Mouse (Mus musculus) forebrain, postnatal 0 days (tissue): ENCODE measurements around the gene Ntn3. TPM values are rescaled to one million over a fixed set of nuclear protein-coding genes. Genes with fewer than 3 reads are reported as not detected.

ENCODE experiments used
- ATAC-seq: fragments of 200-750 bp; cut with Nextera tagmentation; 2 replicates; pipeline ENCODE4 v1.8.0; 2017; ENCODE audit warnings: mild to moderate bottlenecking, moderate library complexity
- DNase-seq: peaks from one replicate; pipeline ENCODE4 v3.0.0-alpha.2; 2015
- H3K27ac ChIP-seq: fragments of 300-500 bp; sonication (generic); 2 replicates; pipeline ENCODE4 v1.5.1; 2014; ENCODE audit warnings: low read depth, mild to moderate bottlenecking, antibody characterized with exemption, low read length, moderate library complexity, mixed read lengths
- H3K27me3 ChIP-seq: fragments of 300-500 bp; sonication (generic); 2 replicates; pipeline ENCODE4 v1.6.1; 2014; ENCODE audit warnings: mild to moderate bottlenecking, low read length, mixed read lengths; ENCODE audit not compliant: insufficient read depth
- H3K36me3 ChIP-seq: fragments of 300-500 bp; sonication (generic); 2 replicates; pipeline ENCODE4 v1.6.1; 2014; ENCODE audit warnings: mild to moderate bottlenecking, moderate library complexity; ENCODE audit not compliant: insufficient read depth
- H3K4me1 ChIP-seq: fragments of 300-500 bp; sonication (generic); 2 replicates; pipeline ENCODE4 v1.6.1; 2014; ENCODE audit warnings: antibody characterized with exemption; ENCODE audit not compliant: insufficient read depth
- H3K4me2 ChIP-seq: fragments of 300-500 bp; sonication (generic); 2 replicates; pipeline ENCODE4 v1.6.1; 2014; ENCODE audit warnings: low read depth, mild to moderate bottlenecking, moderate library complexity
- H3K4me3 ChIP-seq: fragments of 300-500 bp; sonication (generic); 2 replicates; pipeline ENCODE4 v1.5.1; 2014; ENCODE audit warnings: low read depth, low read length, mixed read lengths
- H3K9ac ChIP-seq: fragments of 300-500 bp; sonication (generic); 2 replicates; pipeline ENCODE4 v1.6.1; 2014; ENCODE audit warnings: mild to moderate bottlenecking
- H3K9me3 ChIP-seq: fragments of 300-500 bp; sonication (generic); 2 replicates; pipeline ENCODE4 v1.6.1; 2016; ENCODE audit warnings: low read length
- CTCF ChIP-seq: sonication (generic); IDR thresholded peaks from 2 replicates; pipeline ENCODE4 v1.5.1; 2016; ENCODE audit warnings: antibody characterized with exemption, control low read depth, low read depth
- WGBS: fragments of 180-500 bp; shearing (Covaris S2); extraction: QIAGEN DNeasy Blood & Tissue Kit; methylation state at CpG from one replicate; pipeline ENCODE4 v1.1.7; 2014; 5-methylcytosine and 5-hydroxymethylcytosine counted together
- polyA plus RNA-seq: library from polyadenylated mRNA; unstranded; fragments of >200 nt; fragmentation: Nextera tagmentation; extraction: Ambion mirVana; gene quantifications from 2 replicates; pipeline ENCODE4 v1.2.1, GENCODE M21; 2015
- total RNA-seq: library from RNA; depleted of rRNA; stranded (reverse); fragments of >200 nt; gene quantifications from 2 replicates; pipeline ENCODE4 v1.2.3, GENCODE M21; 2014; rRNA removed

Ntn3 gene
- total RNA-seq, result 18.3 and 19.6 TPM in 2 replicates
- polyA plus RNA-seq, result 2.9 and 4.0 TPM in 2 replicates

- under 1% methylated on average over 33 of the region's 43 CpGs for WGBS
- Histone ChIP-seq H3K27ac (peak within 1 kb of the TSS; percentile 77), H3K9me3 (no peaks in the 10 kb centered on the region), H3K4me2 (peak within 1 kb of the TSS; percentile 97), H3K4me1 (peaks cover 55% of the 10 kb centered on the region), H3K9ac (peak within 1 kb of the TSS; percentile 81), H3K27me3 (no peaks in the 10 kb centered on the region), H3K36me3 (no peaks in the 10 kb centered on the region), H3K4me3 (peak within 1 kb of the TSS; percentile 52)
- peak; percentile 11 for ATAC-seq
- TF ChIP-seq CTCF, result no peak
- peak; percentile 75 for DNase-seq
These were observed at the start of gene Ntn3 for GRCm38 (mm10) chr17:24209043-24209915. TSS of gene Ntn3 (minus strand) at chr17:24209531.

- no peak for DNase-seq
- 71% methylated on average over 4 of the region's 4 CpGs for WGBS
- no peak overlapping the region for H3K4me3 ChIP-seq
- H3K4me2 ChIP-seq, result no peak overlapping the region
- no peak for TF ChIP-seq CTCF
- no peaks in the 10 kb centered on the region for H3K4me1 ChIP-seq
- H3K27ac ChIP-seq, result no peak overlapping the region
- H3K27me3 ChIP-seq, result no peaks in the 10 kb centered on the region
- H3K9me3 ChIP-seq, result no peaks in the 10 kb centered on the region
- H3K36me3 ChIP-seq, result no peaks in the 10 kb centered on the region
- ATAC-seq, result no peak
- H3K9ac ChIP-seq, result no peak overlapping the region
These were observed 49.6 kb upstream of the Ntn3 start for GRCm38 (mm10) chr17:24258981-24259380.

GRCm38 (mm10) chr17:24252329-24252728, 43.0 kb upstream of the Ntn3 start:
- Histone ChIP-seq H3K27ac (no peak overlapping the region), H3K4me1 (0 out of 2 replicates have a peak, but pooled peaks cover 7% of the 10 kb centered on the region), H3K4me3 (no peak overlapping the region), H3K9ac (no peak overlapping the region), H3K9me3 (no peaks in the 10 kb centered on the region), H3K27me3 (no peaks in the 10 kb centered on the region), H3K36me3 (peaks cover 6% of the 10 kb centered on the region; the same call in 1 of the 2 replicates), H3K4me2 (no peak overlapping the region)
- ATAC-seq (no peak), DNase-seq (no peak)
- 93% methylated on average over 2 of the region's 2 CpGs for WGBS
- TF ChIP-seq CTCF, result no peak

GRCm38 (mm10) chr17:24251320-24252069, 42.2 kb upstream of the Ntn3 start, which contains the start of gene Ccnf:
TSS of gene Ccnf (minus strand) at chr17:24251484.
- WGBS, result under 1% methylated on average over 48 of the region's 48 CpGs
- Histone ChIP-seq H3K4me3 (peak within 1 kb of the TSS; percentile 57), H3K36me3 (peaks cover 6% of the 10 kb centered on the region; the same call in 1 of the 2 replicates), H3K9me3 (no peaks in the 10 kb centered on the region), H3K4me2 (peak within 1 kb of the TSS; percentile 83), H3K27ac (0 out of 2 replicates have a peak within 1 kb of the TSS, but pooled peaks have one; percentile 21), H3K4me1 (0 out of 2 replicates have a peak, but pooled peaks cover 7% of the 10 kb centered on the region), H3K27me3 (no peaks in the 10 kb centered on the region), H3K9ac (peak within 1 kb of the TSS; percentile 60)
- peak; percentile 98 for DNase-seq
- ATAC-seq, result peak; percentile 100
- peak; percentile 68 for TF ChIP-seq CTCF

GRCm38 (mm10) chr17:24250988-24251319, 41.6 kb upstream of the Ntn3 start:
- WGBS, result under 1% methylated on average over 32 of the region's 32 CpGs
- Histone ChIP-seq H3K36me3 (peaks cover 6% of the 10 kb centered on the region; the same call in 1 of the 2 replicates), H3K9ac (peak overlapping the region; percentile 60), H3K27ac (no peak overlapping the region), H3K4me1 (0 out of 2 replicates have a peak, but pooled peaks cover 7% of the 10 kb centered on the region), H3K27me3 (no peaks in the 10 kb centered on the region), H3K9me3 (no peaks in the 10 kb centered on the region), H3K4me3 (peak overlapping the region; percentile 57), H3K4me2 (peak overlapping the region; percentile 83)
- DNase-seq (no peak), ATAC-seq (peak; percentile 63)
- TF ChIP-seq CTCF, result no peak

GRCm38 (mm10) chr17:24248641-24249040, 39.3 kb upstream of the Ntn3 start:
- ATAC-seq (no peak), DNase-seq (no peak)
- Histone ChIP-seq H3K27ac (no peak overlapping the region), H3K27me3 (no peaks in the 10 kb centered on the region), H3K4me3 (no peak overlapping the region), H3K4me1 (0 out of 2 replicates have a peak, but pooled peaks cover 7% of the 10 kb centered on the region), H3K9me3 (no peaks in the 10 kb centered on the region), H3K4me2 (no peak overlapping the region), H3K36me3 (peaks cover 20% of the 10 kb centered on the region), H3K9ac (no peak overlapping the region)
- 97% methylated on average over 2 of the region's 2 CpGs for WGBS
- peak; percentile 37 for TF ChIP-seq CTCF

- DNase-seq (no peak), ATAC-seq (no peak)
- Histone ChIP-seq H3K4me1 (no peaks in the 10 kb centered on the region), H3K27me3 (no peaks in the 10 kb centered on the region), H3K9ac (no peak overlapping the region), H3K4me3 (no peak overlapping the region), H3K9me3 (no peaks in the 10 kb centered on the region), H3K36me3 (peaks cover 47% of the 10 kb centered on the region), H3K27ac (no peak overlapping the region), H3K4me2 (no peak overlapping the region)
- no peak for TF ChIP-seq CTCF
- 98% methylated on average over 8 of the region's 8 CpGs for WGBS
These were observed 34.7 kb upstream of the Ntn3 start for GRCm38 (mm10) chr17:24244061-24244460.
